Mouse (Mus musculus) kidney, embryonic 14.5 days (tissue): ENCODE results near the gene Nav2. TPM values are rescaled to one million over a fixed set of nuclear protein-coding genes. Genes with fewer than 3 reads are reported as not detected.

Experiments
- ATAC-seq: fragments of 200-750 bp; cut with Nextera tagmentation; 2 replicates; pipeline ENCODE4 v1.8.0; 2017; ENCODE audit warnings: moderate number of reproducible peaks, mild to moderate bottlenecking, moderate TSS enrichment, moderate library complexity; ENCODE audit not compliant: low FRiP score, low TSS enrichment
- H3K27ac ChIP-seq: fragments of 300-500 bp; sonication (generic); 2 replicates; pipeline ENCODE4 v1.5.1; 2014; ENCODE audit warnings: low read depth, mild to moderate bottlenecking, low read length, moderate library complexity, mixed read lengths
- H3K27me3 ChIP-seq: fragments of 300-500 bp; sonication (generic); 2 replicates; pipeline ENCODE4 v1.6.1; 2014; ENCODE audit warnings: mild to moderate bottlenecking, low read length; ENCODE audit not compliant: control insufficient read depth, insufficient read depth
- H3K36me3 ChIP-seq: fragments of 300-500 bp; sonication (generic); 2 replicates; pipeline ENCODE4 v1.6.1; 2014; ENCODE audit warnings: low read length, mixed read lengths; ENCODE audit not compliant: control insufficient read depth, insufficient read depth
- H3K4me1 ChIP-seq: fragments of 300-500 bp; sonication (generic); 2 replicates; pipeline ENCODE4 v1.6.1; 2014; ENCODE audit warnings: low read length, mixed read lengths; ENCODE audit not compliant: control insufficient read depth, insufficient read depth
- H3K4me2 ChIP-seq: fragments of 300-500 bp; sonication (generic); replicated peaks from 2 replicates; pipeline ENCODE4 v1.6.1; 2014; ENCODE audit warnings: low read depth, mild to moderate bottlenecking, low read length
- H3K4me3 ChIP-seq: fragments of 300-500 bp; sonication (generic); 2 replicates; pipeline ENCODE4 v1.5.1; 2014; ENCODE audit warnings: mild to moderate bottlenecking, low read length
- H3K9ac ChIP-seq: fragments of 300-500 bp; sonication (generic); 2 replicates; pipeline ENCODE4 v1.6.1; 2014; ENCODE audit warnings: low read depth, mild to moderate bottlenecking, low read length, moderate library complexity
- H3K9me3 ChIP-seq: fragments of 300-500 bp; sonication (generic); 2 replicates; pipeline ENCODE4 v1.6.1; 2016; ENCODE audit warnings: low read length; ENCODE audit not compliant: control insufficient read depth
- WGBS: fragments of 180-500 bp; shearing (Covaris S2); extraction: QIAGEN DNeasy Blood & Tissue Kit; methylation state at CpG from one replicate; pipeline ENCODE4 v1.1.7; 2014; 5-methylcytosine and 5-hydroxymethylcytosine counted together
- polyA plus RNA-seq: library from polyadenylated mRNA; unstranded; fragments of >200 nt; fragmentation: Nextera tagmentation; extraction: Ambion mirVana; gene quantifications from 2 replicates; pipeline ENCODE4 v1.2.1, GENCODE M21; 2014

The Nav2 gene
- polyA plus RNA-seq, 1 experiment from 2014 or later, result 49.2 TPM

DNA sequence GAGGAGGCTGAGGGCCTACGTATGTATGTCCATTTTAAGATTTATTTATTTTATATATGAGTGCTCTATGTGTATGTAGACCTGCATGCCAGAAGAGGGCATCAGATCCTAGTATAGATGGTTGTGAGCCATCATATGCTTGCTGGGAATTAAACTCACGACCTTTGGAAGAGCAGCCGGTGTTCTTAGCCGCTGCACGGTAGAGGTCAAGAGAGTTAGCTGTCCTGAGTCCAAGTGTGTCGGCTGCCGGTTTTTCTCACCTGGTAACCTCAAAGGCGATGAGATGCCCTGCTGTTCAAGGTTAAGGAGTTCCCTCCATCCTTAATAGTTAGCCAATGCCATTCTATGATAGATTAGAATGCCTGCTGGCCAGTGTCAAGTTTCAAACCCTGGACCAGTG lies 594.9 kb downstream of the Nav2 start:
- H3K36me3 ChIP-seq, result no peaks in the 10 kb centered on the region
- ATAC-seq, result no peak
- no peak overlapping the region for H3K4me2 ChIP-seq
- 61% methylated on average over 8 of the region's 8 CpGs for WGBS
- H3K4me1 ChIP-seq, result peaks cover 18% of the 10 kb centered on the region; the same call in 1 of the 2 replicates
- H3K27ac ChIP-seq, result no peak overlapping the region
- H3K27me3 ChIP-seq, result no peaks in the 10 kb centered on the region
- H3K9ac ChIP-seq, result no peak overlapping the region
- no peak overlapping the region for H3K4me3 ChIP-seq
- no peaks in the 10 kb centered on the region for H3K9me3 ChIP-seq

DNA sequence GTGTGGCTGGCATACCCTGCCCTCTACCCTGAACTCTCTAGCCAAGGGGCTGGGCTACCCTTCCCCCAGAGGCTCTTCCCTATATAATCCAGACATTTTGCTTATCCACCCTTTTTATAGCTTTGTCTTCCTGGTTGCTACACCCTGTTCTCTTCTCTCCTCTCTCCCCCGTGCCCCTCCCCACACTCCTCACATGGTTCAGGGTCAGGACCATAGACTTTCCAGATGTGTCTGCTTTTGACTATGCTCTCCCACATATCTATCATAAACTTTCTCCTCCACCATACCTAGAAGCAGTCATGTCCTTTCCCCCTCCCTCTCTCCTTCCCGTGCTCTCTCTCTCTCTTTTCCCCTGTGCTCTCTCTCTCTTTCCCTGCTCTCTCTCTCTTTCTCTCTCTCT lies 595.4 kb downstream of the Nav2 start:
- Histone ChIP-seq H3K36me3 (no peaks in the 10 kb centered on the region), H3K9me3 (no peaks in the 10 kb centered on the region), H3K27me3 (no peaks in the 10 kb centered on the region), H3K4me2 (no peak overlapping the region), H3K9ac (no peak overlapping the region), H3K4me1 (peaks cover 18% of the 10 kb centered on the region), H3K4me3 (no peak overlapping the region), H3K27ac (no peak overlapping the region)
- 25% methylated on average over 2 of the region's 2 CpGs for WGBS
- ATAC-seq, result no peak

DNA sequence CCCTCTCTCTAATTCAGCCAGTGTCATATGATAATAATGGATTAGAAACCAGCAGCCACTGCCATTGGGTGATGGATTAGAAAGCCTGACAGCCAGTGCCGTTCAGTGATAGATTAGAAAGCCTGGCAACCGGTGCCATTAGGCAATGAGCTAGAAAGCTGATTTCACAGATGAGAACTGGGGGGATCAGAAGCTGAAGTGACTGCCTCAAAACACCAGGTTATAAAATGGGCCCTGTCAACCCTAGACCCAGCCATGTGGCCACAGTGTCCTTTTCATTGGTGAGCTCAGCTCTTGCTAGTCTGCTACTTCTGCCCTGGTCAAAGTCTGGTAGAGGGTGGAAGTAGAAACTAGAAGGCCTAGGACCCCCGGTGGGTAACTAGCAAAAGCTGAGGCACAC lies 595.8 kb downstream of the Nav2 start:
- Histone ChIP-seq H3K27me3 (no peaks in the 10 kb centered on the region), H3K4me2 (no peak overlapping the region), H3K36me3 (no peaks in the 10 kb centered on the region), H3K4me1 (peaks cover 18% of the 10 kb centered on the region), H3K4me3 (no peak overlapping the region), H3K27ac (0 out of 2 replicates have a peak overlapping the region, but pooled peaks have one; percentile 30), H3K9ac (no peak overlapping the region), H3K9me3 (no peaks in the 10 kb centered on the region)
- ATAC-seq, result no peak
- 11% methylated on average over 3 of the region's 3 CpGs for WGBS

DNA sequence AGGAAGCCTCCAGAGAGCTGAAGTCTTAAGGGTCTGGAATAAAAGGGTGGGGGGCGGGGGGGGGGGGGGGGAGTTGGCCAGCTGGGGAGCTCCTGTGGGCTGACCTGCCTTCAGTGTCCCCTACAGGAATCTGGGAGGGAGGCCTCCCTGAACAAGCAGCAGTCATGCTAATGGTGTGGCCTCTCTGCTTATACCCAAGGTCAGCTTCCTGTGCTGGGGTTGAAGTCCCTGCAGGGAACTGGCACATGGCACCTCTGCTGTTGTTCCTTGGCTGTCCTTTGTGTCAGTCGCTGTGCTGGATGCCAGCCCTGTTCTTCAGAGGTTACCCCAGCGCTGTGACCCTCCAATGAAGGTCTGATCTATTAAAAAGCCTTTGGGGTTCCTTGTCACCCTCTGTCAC lies 596.5 kb downstream of the Nav2 start:
- Histone ChIP-seq H3K4me1 (peaks cover 14% of the 10 kb centered on the region), H3K27ac (peak overlapping the region; percentile 37; the same call in 1 of the 2 replicates), H3K4me2 (no peak overlapping the region), H3K4me3 (no peak overlapping the region), H3K9ac (no peak overlapping the region), H3K27me3 (no peaks in the 10 kb centered on the region), H3K36me3 (no peaks in the 10 kb centered on the region), H3K9me3 (no peaks in the 10 kb centered on the region)
- no peak for ATAC-seq
- WGBS, result 40% methylated on average over 2 of the region's 3 CpGs

DNA sequence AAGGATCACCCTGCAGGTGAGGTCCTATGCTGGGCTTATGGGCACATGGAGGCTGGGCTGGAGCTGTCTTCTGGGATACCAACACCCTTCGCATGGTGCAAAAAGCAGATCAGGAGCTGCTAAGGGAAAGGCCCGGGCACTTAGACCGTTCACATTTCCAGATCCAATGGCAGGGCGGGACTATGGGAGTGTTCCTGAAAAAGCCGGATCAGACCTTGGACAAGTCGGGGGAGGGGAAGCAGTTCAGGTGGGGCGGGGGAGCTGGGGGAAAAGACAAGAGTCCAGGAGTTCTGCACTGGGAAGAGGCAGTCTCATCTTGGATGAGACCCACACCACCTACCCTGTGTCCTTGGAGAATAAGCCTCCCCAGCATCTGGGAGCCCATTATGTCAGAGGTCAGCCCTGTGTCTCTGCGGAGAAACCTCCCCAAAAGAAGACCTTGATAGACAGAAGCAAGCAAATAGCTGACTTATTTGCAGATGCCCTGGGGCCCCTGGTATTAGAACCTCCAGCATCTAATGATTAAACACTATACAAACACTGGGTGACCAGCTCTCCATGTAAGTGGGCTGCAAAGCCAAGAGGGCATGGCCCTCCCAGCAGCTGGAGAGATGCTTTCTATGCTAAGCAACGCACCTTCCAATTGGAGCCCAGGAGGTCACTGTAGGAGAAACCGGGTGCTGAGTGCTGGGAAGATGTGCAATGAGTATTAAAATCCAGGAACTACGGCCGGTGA lies 597.7 kb downstream of the Nav2 start:
- Histone ChIP-seq H3K4me1 (peaks cover 14% of the 10 kb centered on the region), H3K4me2 (no peak overlapping the region), H3K9ac (no peak overlapping the region), H3K4me3 (no peak overlapping the region), H3K27me3 (no peaks in the 10 kb centered on the region), H3K9me3 (no peaks in the 10 kb centered on the region), H3K36me3 (no peaks in the 10 kb centered on the region), H3K27ac (no peak overlapping the region; the same call in 1 of the 2 replicates)
- WGBS, result 65% methylated on average over 12 of the region's 12 CpGs
- ATAC-seq, result peak; percentile 53

DNA sequence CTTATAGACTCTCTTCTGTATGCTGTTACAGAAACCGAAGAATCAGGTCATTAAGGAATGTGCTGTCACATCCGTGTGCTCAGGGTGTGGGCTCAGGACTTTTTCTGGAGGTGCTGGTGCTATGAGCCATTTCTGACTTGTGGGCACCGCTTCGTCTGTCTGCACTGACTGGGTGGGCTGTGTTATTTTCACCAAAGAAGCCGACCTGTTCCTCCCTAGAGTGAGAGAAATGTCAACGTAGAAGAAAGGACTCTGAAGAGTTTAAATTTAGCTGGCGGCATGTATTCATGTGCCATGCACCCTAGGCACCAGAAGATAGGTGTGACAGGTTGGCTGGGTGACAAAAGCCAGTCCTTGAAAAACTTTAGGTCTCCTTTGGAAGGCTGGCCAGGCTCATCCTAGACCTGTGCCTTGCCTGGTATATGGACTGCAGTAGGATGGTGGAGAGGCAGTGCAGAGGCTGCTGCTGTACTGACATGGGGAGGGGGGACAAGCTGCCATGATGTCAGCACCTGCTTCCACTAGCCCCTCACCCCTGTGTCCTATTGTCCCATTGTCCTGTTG lies 599.5 kb downstream of the Nav2 start:
- no peak overlapping the region for H3K27ac ChIP-seq
- 81% methylated on average over 7 of the region's 7 CpGs for WGBS
- no peaks in the 10 kb centered on the region for H3K9me3 ChIP-seq

DNA sequence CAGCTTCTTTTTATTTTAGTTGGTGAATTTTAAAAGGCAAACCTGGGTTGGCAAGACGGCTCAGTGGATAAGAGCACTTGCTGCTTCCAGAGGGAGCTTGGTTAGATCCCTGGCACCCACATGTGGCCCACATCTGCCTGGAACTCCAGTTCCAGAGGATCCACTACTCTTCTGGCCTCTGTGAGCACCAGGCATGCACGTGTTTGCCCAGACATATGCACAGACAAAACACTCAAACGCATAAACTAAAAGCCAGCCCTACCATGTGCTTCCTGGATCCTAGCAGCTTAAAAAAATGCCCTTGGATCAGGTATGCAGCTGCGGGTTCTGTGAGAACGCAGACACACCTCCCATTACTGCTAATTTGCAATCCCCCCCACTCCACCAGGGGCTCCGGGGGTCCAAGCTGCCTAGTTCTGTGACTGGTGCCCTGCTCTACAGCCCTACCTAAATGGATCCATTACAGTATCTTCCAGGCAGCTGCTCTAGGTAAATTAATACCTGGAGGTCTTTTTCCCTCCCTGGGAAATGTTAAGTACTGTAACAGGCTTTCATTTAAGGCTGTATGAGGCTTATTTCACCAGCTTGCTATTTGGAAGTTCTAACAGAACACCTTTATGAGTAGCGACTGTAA lies 603.4 kb downstream of the Nav2 start:
- no peak overlapping the region; the same call in 1 of the 2 replicates for H3K27ac ChIP-seq
- 49% methylated on average over 7 of the region's 7 CpGs for WGBS
- H3K4me3 ChIP-seq, result no peak overlapping the region
- no peak overlapping the region for H3K9ac ChIP-seq
- peaks cover 11% of the 10 kb centered on the region; the same call in 1 of the 2 replicates for H3K4me1 ChIP-seq
- H3K9me3 ChIP-seq, result no peaks in the 10 kb centered on the region
- H3K4me2 ChIP-seq, result no peak overlapping the region
- H3K27me3 ChIP-seq, result no peaks in the 10 kb centered on the region
- no peaks in the 10 kb centered on the region for H3K36me3 ChIP-seq
- ATAC-seq, result no peak

More for the DNA sequence above, 599.5 kb downstream of the Nav2 start:
- H3K36me3 ChIP-seq, result no peaks in the 10 kb centered on the region
- H3K4me2 ChIP-seq, result no peak overlapping the region
- peaks cover 18% of the 10 kb centered on the region for H3K4me1 ChIP-seq
- no peak overlapping the region for H3K9ac ChIP-seq
- no peaks in the 10 kb centered on the region for H3K27me3 ChIP-seq
- no peak for ATAC-seq
- no peak overlapping the region for H3K4me3 ChIP-seq

DNA sequence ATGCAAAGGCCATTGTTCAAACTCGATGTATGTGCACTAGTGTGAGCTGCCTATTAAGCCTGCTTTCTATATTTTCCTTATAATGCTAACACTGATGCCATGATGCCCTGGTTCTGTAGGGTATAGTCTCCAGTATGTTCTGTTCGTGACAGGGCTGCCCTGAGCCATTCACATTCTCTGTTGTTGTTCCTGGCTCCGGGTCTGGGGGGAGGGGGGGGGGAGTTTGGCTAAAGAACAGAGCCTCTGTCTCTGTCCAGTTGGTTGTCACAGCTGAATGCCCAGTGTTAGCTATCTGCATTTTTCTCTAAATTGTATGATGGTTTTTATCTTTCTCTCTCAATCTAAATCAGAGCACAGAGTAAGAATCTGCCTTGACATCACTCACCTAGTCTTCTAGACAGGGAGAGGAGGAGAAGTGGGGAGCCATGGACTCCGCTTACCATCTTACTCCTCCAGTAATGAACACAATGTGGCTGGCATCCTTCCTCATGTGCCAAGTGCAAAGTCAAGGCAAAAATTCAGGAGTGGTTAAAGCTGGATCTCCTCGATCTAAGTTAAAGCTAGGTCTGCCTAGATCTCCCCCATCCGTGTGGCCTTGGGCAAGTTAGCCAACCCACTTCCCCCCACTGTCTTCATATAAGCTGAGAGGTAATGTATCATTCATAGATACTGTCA lies 605.4 kb downstream of the Nav2 start:
- H3K27ac ChIP-seq, result peak overlapping the region; percentile 66; the same call in 1 of the 2 replicates
- no peak overlapping the region for H3K4me3 ChIP-seq
- H3K36me3 ChIP-seq, result no peaks in the 10 kb centered on the region
- H3K9me3 ChIP-seq, result no peaks in the 10 kb centered on the region
- no peak overlapping the region for H3K9ac ChIP-seq
- peaks cover 11% of the 10 kb centered on the region; the same call in 1 of the 2 replicates for H3K4me1 ChIP-seq
- H3K4me2 ChIP-seq, result no peak overlapping the region
- WGBS, result 73% methylated on average over 6 of the region's 6 CpGs
- no peak for ATAC-seq
- no peaks in the 10 kb centered on the region for H3K27me3 ChIP-seq
